Mouse (Mus musculus): ENCODE measurements around the gene Cldn34b1.
"Not testable (repeated sequence)": the region's sequence is repeated elsewhere in the genome, so short reads cannot be mapped to it uniquely, and the experiment has no call there.

Cldn34b1 gene

DNA sequence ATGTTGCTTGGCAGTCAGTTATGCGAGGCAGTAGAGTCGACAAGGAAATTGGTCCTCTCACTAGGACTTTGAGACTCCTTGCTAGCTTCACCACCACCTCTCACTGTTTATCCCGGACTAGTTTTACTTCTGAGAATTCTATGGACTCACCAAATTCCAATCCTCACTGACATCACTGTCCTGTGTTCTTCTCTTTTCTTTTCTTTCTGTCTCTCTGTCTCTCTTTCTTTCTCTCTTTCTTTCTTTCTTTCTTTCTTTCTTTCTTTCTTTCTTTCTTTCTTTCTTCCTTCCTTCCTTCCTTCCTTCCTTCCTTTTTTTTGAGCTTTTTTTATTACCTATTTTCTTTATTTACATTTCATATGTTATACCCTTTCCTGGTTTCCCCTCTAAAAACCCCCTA, at the start of gene Cldn34b1:
TSS of gene Cldn34b1 (minus strand) at position 101 of the 400 bp plus-strand sequence.
- not testable (repeated sequence) for DNase-seq

DNA sequence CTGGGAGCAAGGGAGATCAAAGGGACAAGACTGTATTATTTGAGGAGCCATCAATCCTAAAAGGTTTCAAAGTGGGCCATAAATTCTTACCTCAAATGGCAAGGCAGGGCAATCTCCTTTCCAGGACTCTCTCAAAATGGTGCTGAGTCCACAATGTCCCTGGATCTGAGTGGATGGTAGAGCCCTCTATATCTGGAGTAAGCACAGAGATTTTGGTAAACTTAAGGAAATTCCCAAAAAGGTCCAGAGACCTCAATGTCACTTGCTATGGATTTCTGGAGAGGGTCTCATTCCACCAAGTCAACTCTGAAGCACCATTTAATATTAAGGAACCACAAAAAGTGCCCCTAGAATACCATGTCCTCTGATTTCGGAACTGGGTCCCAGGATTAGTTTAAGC, 45.8 kb upstream of the Cldn34b1 start, which contains the start of gene Magea6:
TSS of gene Magea6 (minus strand) at position 101 of the 400 bp plus-strand sequence.
- not testable (repeated sequence) for DNase-seq

All from layer of hippocampus, adult 9-11 months (tissue).